Mouse (Mus musculus): ENCODE data around the gene Klhl13.

Gene Klhl13

DNA sequence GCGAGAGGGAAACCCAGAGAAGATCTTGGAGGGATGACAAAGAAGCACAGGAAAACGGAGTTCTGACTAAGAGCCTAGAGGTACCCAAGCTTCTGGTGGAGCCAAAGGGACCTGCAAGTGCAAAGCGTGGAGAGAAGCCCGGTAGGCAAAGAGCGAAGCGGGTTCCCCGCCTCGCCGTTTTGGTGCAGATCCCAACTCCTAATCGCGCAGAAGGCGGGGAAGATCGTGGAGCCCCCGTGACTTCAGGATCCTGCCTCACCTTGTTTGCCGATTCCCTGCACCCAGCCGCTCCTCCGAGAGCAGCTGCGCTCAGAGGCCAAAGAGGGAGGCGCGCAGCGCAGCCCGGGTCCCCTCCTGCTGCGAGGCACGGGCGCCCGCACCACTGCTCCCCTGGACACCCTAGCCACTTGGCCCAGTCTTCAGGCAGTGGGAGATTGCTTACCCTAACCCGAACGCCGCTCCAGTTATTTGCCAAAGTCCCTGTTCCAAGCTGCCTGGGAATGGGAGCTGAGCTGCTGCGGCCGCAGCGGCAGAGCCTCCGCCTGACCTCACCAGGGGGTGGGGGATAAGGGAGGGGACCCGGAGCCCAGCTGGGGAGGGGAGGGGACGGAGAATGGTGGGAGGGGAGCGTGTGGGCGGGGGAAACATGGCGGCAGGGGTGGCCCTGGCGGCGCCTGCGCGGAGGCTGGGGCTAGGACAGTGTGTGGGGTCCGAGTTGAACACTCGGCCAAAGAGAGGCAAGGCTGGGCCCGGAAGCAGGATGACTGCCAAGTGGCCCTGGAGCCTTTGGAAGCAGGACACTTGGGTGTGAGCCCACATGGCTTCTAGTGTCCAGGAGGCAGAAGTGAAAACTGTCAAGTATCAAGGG is at the start of gene Klhl13:
Gene Klhl13, minus strand, starts transcription at position 569 of the 868 bp plus-strand sequence.
- DNase-seq: peak; percentile 37

DNA sequence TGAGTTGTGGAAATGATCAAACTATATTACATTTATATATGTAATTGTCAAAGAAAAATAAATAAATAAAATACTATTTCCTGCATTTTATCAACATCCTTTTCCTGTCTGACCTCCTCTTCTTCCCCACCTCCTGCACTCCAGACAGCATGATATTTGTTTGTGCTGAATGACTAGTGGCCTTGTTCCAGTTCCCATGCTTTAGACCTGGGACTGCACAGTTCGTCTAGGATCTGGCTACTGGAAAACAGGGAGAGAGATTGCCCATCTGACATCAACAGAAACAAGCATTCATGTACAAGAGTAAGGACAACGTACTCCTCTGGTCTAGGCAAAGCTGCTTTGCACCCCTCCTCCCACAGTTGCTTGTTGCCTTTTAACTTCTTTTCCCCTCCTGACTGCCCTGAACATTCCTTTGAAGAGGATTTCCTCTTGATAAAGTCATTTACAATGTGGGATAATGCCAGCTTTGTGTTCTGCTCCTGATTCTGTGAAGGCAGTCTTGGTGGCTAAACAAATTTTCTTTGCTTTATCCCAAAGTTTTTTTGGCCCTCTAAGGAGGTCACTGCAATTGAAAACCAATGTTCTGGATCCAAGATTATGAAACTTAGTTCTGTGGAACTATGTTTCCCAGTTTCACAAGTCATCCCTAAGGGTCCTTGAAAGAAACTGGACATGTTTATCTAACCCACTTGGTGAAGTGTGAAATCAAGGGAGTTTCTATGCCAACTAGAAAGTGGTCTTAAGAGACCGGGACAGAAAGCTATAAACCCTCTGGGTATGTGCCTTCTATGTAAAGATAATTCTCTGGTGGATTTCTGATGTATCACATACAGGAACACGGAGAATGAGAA is 44.6 kb upstream of the Klhl13 start:
- no peak for DNase-seq

GRCm38 (mm10) chrX:23388716-23389115 is 23.8 kb upstream of the Klhl13 start:
- no peak for DNase-seq

GRCm38 (mm10) chrX:23363441-23363840 is 1.4 kb downstream of the Klhl13 start:
- DNase-seq: no peak

DNA sequence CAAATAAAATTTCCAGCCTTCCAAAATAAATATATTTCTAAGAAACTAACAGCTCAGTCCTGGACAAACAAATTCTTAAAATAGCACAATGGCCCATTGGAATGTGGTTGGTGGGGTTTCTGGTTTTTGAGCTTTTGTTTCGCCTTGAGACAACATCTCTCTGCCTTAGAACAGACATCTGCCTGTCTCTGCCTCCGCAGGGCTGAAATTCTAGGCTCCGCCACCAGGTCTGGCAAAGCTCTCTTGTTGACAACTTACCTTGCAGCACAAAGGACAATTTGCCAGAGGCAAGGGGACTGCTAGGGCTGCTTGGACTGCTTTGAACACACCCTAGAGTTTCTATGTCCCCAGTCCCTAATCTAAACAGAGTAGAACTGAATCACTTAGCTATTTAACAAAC is 4.4 kb downstream of the Klhl13 start:
- no peak for DNase-seq

- DNase-seq: no peak
Observed at GRCm38 (mm10) chrX:23350083-23350482, 14.8 kb downstream of the Klhl13 start.

- peak; percentile 14 for DNase-seq
Observed at GRCm38 (mm10) chrX:23328116-23328515, 36.8 kb downstream of the Klhl13 start.

DNA sequence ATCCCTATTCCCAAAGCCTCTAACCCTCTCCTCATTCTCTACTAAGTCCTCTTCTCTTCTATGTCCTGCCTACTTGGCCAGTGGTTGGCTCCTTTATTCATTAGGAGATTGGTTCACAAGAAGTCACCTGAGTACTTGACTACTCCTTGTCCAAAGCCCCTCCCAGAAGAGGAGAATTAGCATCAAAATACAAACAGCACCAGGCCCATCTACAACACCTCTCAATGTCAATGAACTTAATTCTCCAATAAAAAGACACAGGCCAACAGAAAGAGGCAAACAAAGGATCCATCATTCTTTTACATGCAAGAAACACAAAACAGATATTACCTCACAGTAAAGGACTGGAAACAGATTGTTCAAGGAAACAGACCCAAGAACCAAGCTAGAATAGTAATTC is 46.0 kb downstream of the Klhl13 start:
- no peak for DNase-seq

- DNase-seq: peak; percentile 3
Observed at GRCm38 (mm10) chrX:23295952-23296598, 68.8 kb downstream of the Klhl13 start.

DNA sequence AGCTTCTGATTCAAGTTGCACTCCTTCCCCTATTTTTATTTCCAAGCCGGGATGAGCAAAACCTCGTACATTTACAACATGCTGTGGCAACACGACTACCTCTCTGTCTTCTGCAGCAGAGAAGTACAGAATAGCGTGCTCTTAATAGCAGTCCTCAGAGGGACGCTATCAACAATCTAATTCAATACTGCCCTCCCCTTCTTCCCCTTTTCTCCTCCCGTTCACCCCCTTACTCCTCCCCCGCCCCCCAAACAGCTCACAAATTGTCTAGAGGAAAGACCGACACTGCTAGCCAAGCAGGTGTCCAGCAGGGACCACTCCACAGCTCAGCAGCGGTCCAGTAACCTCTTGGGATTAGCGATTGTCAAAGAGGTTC is 79.5 kb downstream of the Klhl13 start:
- no peak for DNase-seq

DNA sequence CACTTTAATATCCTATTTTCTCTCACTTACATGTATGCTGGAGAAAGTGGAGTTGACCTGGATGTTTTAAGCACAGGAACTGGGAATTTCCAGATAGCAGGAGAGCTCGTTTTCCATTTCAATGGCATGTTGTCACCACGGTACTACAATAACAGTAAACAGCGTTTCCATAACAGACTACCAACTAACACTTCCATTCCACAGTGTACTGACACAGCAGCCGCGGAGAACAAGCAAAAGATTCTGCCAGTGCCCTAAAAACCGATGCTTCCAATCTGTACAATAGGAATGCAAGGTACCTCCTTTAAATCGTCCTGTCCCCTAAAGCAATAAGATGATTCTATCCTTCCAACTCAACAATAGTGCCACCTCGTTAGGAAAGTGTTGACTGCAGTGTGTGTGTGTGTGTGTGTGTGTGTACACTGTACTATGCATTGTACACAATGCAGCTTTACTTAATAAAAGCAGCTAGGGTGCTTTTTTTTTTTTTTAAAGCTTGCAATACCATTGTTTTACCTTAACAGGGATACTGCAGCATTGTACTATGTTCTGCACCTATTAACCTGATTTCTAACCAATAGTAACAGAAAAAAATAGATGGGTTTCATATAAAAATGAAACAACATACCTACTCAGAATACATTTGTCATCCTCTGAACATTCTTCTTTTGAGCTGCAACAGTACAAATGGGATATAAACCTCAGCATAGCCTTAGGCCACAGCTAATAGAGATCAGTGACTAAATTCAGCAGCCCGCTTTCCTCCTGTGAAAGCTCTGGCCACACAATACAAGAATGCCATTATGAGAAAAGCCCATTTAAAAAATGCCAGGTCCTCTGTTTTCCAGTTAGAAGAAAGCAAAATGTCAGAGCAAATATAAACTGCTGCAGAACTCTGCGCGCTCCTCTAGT is 80.1 kb downstream of the Klhl13 start:
- no peak for DNase-seq

DNA sequence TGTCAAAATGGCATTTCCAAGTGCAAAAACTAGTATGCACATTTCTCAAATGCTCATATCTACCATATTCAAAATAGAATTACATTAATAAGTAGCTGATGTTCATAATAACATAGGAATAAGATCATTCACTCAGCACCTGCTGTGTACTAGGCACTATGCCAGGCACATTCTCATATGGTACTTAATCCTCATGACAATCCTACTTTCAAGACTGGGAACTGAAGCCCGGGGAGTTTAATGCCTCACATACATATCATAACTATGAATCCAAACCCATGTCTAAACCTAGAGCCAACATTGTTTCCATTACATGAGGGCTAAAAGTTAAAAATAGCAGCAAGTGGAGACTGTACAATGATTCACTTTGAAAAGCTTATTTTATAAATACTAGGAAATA is 97.3 kb downstream of the Klhl13 start:
- DNase-seq: no peak

DNA sequence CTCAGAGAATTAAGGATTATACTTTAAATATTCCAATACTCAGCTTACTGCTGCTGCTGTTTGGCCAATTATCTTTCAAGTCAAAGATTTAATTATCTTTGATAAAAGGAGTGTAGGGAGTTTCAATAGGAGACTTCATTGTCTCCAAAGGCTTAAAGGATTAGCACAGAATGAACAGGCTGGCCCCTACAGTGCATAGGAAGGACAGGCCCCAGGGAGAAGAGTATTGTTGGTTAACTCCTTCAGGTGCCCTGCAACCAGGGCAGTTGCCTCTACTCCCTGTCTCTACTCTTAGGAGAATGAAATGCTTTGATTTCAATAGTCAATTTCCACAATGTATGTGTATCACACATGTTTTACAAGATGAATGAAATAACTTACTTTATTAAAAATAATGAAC is 116.1 kb downstream of the Klhl13 start:
- no peak for DNase-seq
